Mouse (Mus musculus) gastrocnemius, postnatal 14 days (tissue): ENCODE results near the gene F2r. TPM values are rescaled to one million over a fixed set of nuclear protein-coding genes. Genes with fewer than 3 reads are reported as not detected.

Experiments used
- DNase-seq: peaks from one replicate; pipeline ENCODE4 v3.0.0; 2021; ENCODE audit warnings: mixed read lengths
- intact Hi-C: fragments of 180-260 bp; cut with DNase I; formaldehyde crosslinking; loops from one replicate; pipeline ENCODE4 v1.15.1; 2025; ENCODE audit warnings: low total_unique reads
- total RNA-seq, 2 experiments: library from RNA; stranded (reverse); gene quantifications; 2 replicates each; pipeline ENCODE4 v1.2.3; 2021

The F2r gene
- total RNA-seq, 2 experiments from 2014 or later = 12.4 to 13.9 TPM

GRCm38 (mm10) chr13:95553885-95554492 is 64.3 kb downstream of the F2r start:
- intact Hi-C loops = no loop called here
- no peak for DNase-seq

Other genes with a start within 250 kb of the F2r start
- 10 to 100 TPM; 15.6 TPM for gene Aggf1, start 243.1 kb downstream of the F2r start, total RNA-seq
- not detected for gene Crhbp, start 173.6 kb downstream of the F2r start, total RNA-seq
- 1 to 10 TPM in 1 of 2 experiments, not detected in 1; 1.5 TPM for gene S100z, start 139.8 kb downstream of the F2r start, total RNA-seq
- gene F2rl1, start 93.3 kb downstream of the F2r start, total RNA-seq = under 1 TPM; 0.44 to 0.57 TPM
- not detected for gene F2rl2, start 78.4 kb upstream of the F2r start, total RNA-seq